Comparison of ENCODE assay signal across 10 mouse cellular contexts in genomic region chr6:6860411-6861085, GRCm38 (mm10). TPM values are rescaled to one million over a fixed set of nuclear protein-coding genes. Genes with fewer than 3 reads are reported as not detected.
DNase-seq lines count a peak whose midpoint lies in the region; ATAC-seq and TF ChIP-seq lines count a peak whose summit lies in the region.
"Had no signal": no experiment of that assay in that cellular context is flagged by ENCODE, and none has a peak within 500 bp of the region (broad histone marks: within the 10 kb centered on the region; RNA-seq: fewer than 3 reads in every experiment).

No protein-coding gene starts in this region.

- no peak for TF ChIP-seq CTCF in ES-Bruce4 (IDR thresholded peaks at IDR 0.05; ENCODE audit: low read depth, low read length)
- no peak for TF ChIP-seq CTCF in embryonic fibroblast, embryonic 13.5 days (IDR thresholded peaks at IDR 0.05; ENCODE audit: borderline replicate concordance, insufficient read depth, low read length)

- intact Hi-C loops in heart, postnatal 25 days (cut with DNase I) = no loop called here

- TF ChIP-seq POLR2A in ES-Bruce4 (IDR thresholded peaks at IDR 0.05; ENCODE audit: insufficient read depth, low read length) = no peak
- no peak for TF ChIP-seq POLR2A in embryonic fibroblast, embryonic 13.5 days (IDR thresholded peaks at IDR 0.05; ENCODE audit: low read depth, low read length)

- no peak for ATAC-seq in heart, embryonic 14.5 days (ENCODE audit: insufficient number of reproducible peaks, insufficient read depth, low FRiP score, low read depth)
- ATAC-seq in limb, embryonic 12.5 days (ENCODE audit: insufficient number of reproducible peaks, insufficient read depth, low FRiP score, low TSS enrichment, low read depth) = no peak

- H3K4me3 ChIP-seq in heart, embryonic 14.5 days (ENCODE audit: control insufficient read depth in 1 of 2, insufficient read depth in 1 of 2, low read depth in 1 of 2, low read length in 2 of 2) = peak overlapping the region; percentile 0 to 29; a peak in 3 of 4 replicates
- peak overlapping the region; percentile 29; the same call in 1 of the 2 replicates for H3K4me3 ChIP-seq in ES-Bruce4 (ENCODE audit: low read depth, low read length)
- H3K4me3 ChIP-seq in embryonic fibroblast, embryonic 13.5 days (ENCODE audit: insufficient read depth, low read length) = peak overlapping the region; percentile 0; the same call in 1 of the 2 replicates
- peak overlapping the region; percentile 23 for H3K4me3 ChIP-seq in limb, embryonic 12.5 days (replicated peaks)

- H3K4me2 ChIP-seq in heart, embryonic 14.5 days (ENCODE audit: low read length) = peak overlapping the region; percentile 51
- peak overlapping the region; percentile 48 for H3K4me2 ChIP-seq in limb, embryonic 12.5 days

- no peak for TF ChIP-seq EP300 in ES-Bruce4 (IDR thresholded peaks at IDR 0.05; ENCODE audit: insufficient read depth, low read depth, low read length)

- no peak overlapping the region for H3K27ac ChIP-seq in heart, embryonic 14.5 days (replicated peaks in 1 of 2; ENCODE audit: control insufficient read depth in 1 of 2, insufficient read depth in 1 of 2, low read depth in 2 of 2, low read length in 2 of 2)
- no peak overlapping the region for H3K27ac ChIP-seq in ES-Bruce4 (ENCODE audit: insufficient read depth, low read length)
- no peak overlapping the region for H3K27ac ChIP-seq in embryonic fibroblast, embryonic 13.5 days (ENCODE audit: insufficient read depth, low read length)
- H3K27ac ChIP-seq in limb, embryonic 12.5 days = no peak overlapping the region
- H3K27ac ChIP-seq: macrophage had no signal

- H3K4me1 ChIP-seq in heart, embryonic 14.5 days (ENCODE audit: control insufficient read depth in 2 of 2, insufficient read depth in 2 of 2, low read length in 2 of 2) = peaks cover 5 to 23% of the 10 kb centered on the region in 2 experiments; a peak in 2 of 4 replicates
- H3K4me1 ChIP-seq in ES-Bruce4 (ENCODE audit: control insufficient read depth, insufficient read depth, low read length) = peaks cover 3% of the 10 kb centered on the region
- H3K4me1 ChIP-seq in embryonic fibroblast, embryonic 13.5 days (ENCODE audit: control insufficient read depth, insufficient read depth, low read length) = 0 out of 2 replicates have a peak, but pooled peaks cover 3% of the 10 kb centered on the region
- peaks cover 37% of the 10 kb centered on the region for H3K4me1 ChIP-seq in limb, embryonic 12.5 days (replicated peaks)

- H3K27me3 ChIP-seq in heart, embryonic 14.5 days (ENCODE audit: control insufficient read depth, insufficient read depth, low read length) = peaks cover 88% of the 10 kb centered on the region
- peaks cover 56% of the 10 kb centered on the region for H3K27me3 ChIP-seq in ES-Bruce4 (ENCODE audit: control insufficient read depth, insufficient read depth, low read length, poor library complexity, severe bottlenecking)
- H3K27me3 ChIP-seq in limb, embryonic 12.5 days = peaks cover 91% of the 10 kb centered on the region

- DNase-seq in heart, postnatal 25 days (ENCODE audit: low spot score) = no peak
- no peak for DNase-seq in frontal cortex, postnatal 36 days (ENCODE audit: low spot score in 2 of 2)
- no peak for DNase-seq in adrenal gland, postnatal 25 days
- no peak for DNase-seq in left cerebral cortex, adult 11 months (ENCODE audit: low spot score)
- DNase-seq: spleen, adult 18-20 months had no signal

- no peaks in the 10 kb centered on the region for H3K36me3 ChIP-seq in heart, embryonic 14.5 days (ENCODE audit: control insufficient read depth, insufficient read depth, low read length)
- no peaks in the 10 kb centered on the region for H3K36me3 ChIP-seq in ES-Bruce4 (ENCODE audit: control insufficient read depth, insufficient read depth, low read length, poor library complexity, severe bottlenecking)
- H3K36me3 ChIP-seq in limb, embryonic 12.5 days = no peaks in the 10 kb centered on the region

- WGBS in heart, embryonic 14.5 days = under 1% methylated on average over 33 of the region's 33 CpGs
- WGBS in limb, embryonic 12.5 days = under 1% methylated on average over 33 of the region's 33 CpGs

- H3K9ac ChIP-seq in heart, embryonic 14.5 days (ENCODE audit: low read length) = no peak overlapping the region
- H3K9ac ChIP-seq in ES-Bruce4 (ENCODE audit: low read depth, poor library complexity, severe bottlenecking) = no peak overlapping the region
- H3K9ac ChIP-seq in limb, embryonic 12.5 days (replicated peaks) = no peak overlapping the region

- H3K9me3 ChIP-seq in heart, embryonic 14.5 days (ENCODE audit: control insufficient read depth, low read length) = no peaks in the 10 kb centered on the region
- H3K9me3 ChIP-seq in ES-Bruce4 (replicated peaks; ENCODE audit: control insufficient read depth, insufficient read depth, low read length, poor library complexity, severe bottlenecking) = no peaks in the 10 kb centered on the region
- H3K9me3 ChIP-seq in limb, embryonic 12.5 days = no peaks in the 10 kb centered on the region

RNA-seq across cellular contexts. Expression of gene Dlx6, which starts 2.6 kb away (rescaled TPM):
- polyA plus RNA-seq in heart, embryonic 14.5 days (2014; fragmentation: Nextera tagmentation; extraction: Ambion mirVana) = not detected in 2 replicates
- not detected for total RNA-seq in heart, postnatal 25 days (2021)
- polyA plus RNA-seq in ES-Bruce4 (2011; ENCODE audit: insufficient read depth, insufficient read length, low read depth, missing spikeins) = 0.30 TPM in 1 of 2 replicates, not detected in the other
- polyA plus RNA-seq in embryonic fibroblast, embryonic 13.5 days (2011; ENCODE audit: insufficient read length, low read depth, missing spikeins) = 1.0 TPM in 1 of 2 replicates, not detected in the other
- 2.2 and 2.5 TPM in 2 replicates for polyA plus RNA-seq in limb, embryonic 12.5 days (2016; fragmentation: Nextera tagmentation; extraction: Ambion mirVana)
- 0.33 TPM in 1 of 2 replicates, not detected in the other for total RNA-seq in adrenal gland, postnatal 25 days (2021)
- polyA plus RNA-seq: macrophage had no signal

RNA-seq across cellular contexts. Expression of gene Dlx5, which starts 21.3 kb away (rescaled TPM):
- 1.3 TPM in 2 replicates for polyA plus RNA-seq in heart, embryonic 14.5 days (2014; fragmentation: Nextera tagmentation; extraction: Ambion mirVana)
- under 1 TPM in 1 of 2 experiments, not detected in 1; 0.34 TPM for total RNA-seq in heart, postnatal 25 days (2021)
- 0.42 TPM in 1 of 2 replicates, not detected in the other for polyA plus RNA-seq in ES-Bruce4 (2011; ENCODE audit: insufficient read depth, insufficient read length, low read depth, missing spikeins)
- 0.62 and 1.2 TPM in 2 replicates for polyA plus RNA-seq in embryonic fibroblast, embryonic 13.5 days (2011; ENCODE audit: insufficient read length, low read depth, missing spikeins)
- 33.9 and 42.5 TPM in 2 replicates for polyA plus RNA-seq in limb, embryonic 12.5 days (2016; fragmentation: Nextera tagmentation; extraction: Ambion mirVana)
- not detected in 2 replicates for total RNA-seq in adrenal gland, postnatal 25 days (2021)
- polyA plus RNA-seq: macrophage had no signal

Comparison
In these comparisons a context has a peak if more than half of its experiments do, and no peak if none do; other contexts are left out.
1. RNA of gene Dlx5, which starts 21.3 kb away (polyA plus RNA-seq): 33.9 to 42.5 TPM in limb, embryonic 12.5 days; 1.3 TPM in heart, embryonic 14.5 days, 0.62 to 1.2 TPM in embryonic fibroblast, embryonic 13.5 days and 0.42 TPM in ES-Bruce4; every median in the first group is over 10 times any median in the second.
2. Peak in every context shown above with its lines, with median percentiles within 50 percentile points of each other: H3K4me3 ChIP-seq.